Mouse (Mus musculus): ENCODE measurements around the gene Slc6a18. TPM values are rescaled to one million over a fixed set of nuclear protein-coding genes. Genes with fewer than 3 reads are reported as not detected.

Gene Slc6a18
- polyA plus RNA-seq, 1 experiment from 2014 or later = not detected

GRCm38 (mm10) chr13:73631837-73632236 lies 46.0 kb downstream of the Slc6a18 start:
- Histone ChIP-seq H3K4me2 (replicated peaks; ENCODE audit: low read depth) (no peak overlapping the region), H3K4me1 (replicated peaks; ENCODE audit: control insufficient read depth, insufficient read depth) (no peaks in the 10 kb centered on the region), H3K4me3 (ENCODE audit: low read depth, low read length) (no peak overlapping the region), H3K27ac (replicated peaks) (no peak overlapping the region), H3K27me3 (ENCODE audit: control insufficient read depth, insufficient read depth, low read length) (no peaks in the 10 kb centered on the region), H3K9ac (ENCODE audit: low read length) (no peak overlapping the region), H3K36me3 (ENCODE audit: control insufficient read depth, insufficient read depth, low read length) (no peaks in the 10 kb centered on the region), H3K9me3 (ENCODE audit: control insufficient read depth, low read length) (no peaks in the 10 kb centered on the region)
- no peak for DNase-seq (ENCODE audit: low spot score)
- ATAC-seq (ENCODE audit: low FRiP score, low TSS enrichment) = no peak
- TF ChIP-seq EP300 (optimal IDR thresholded peaks at IDR 0.05) (no peak), CTCF (IDR thresholded peaks at IDR 0.05; ENCODE audit: low read depth) (no peak; the same call in 1 of the 2 replicates)
- 93% methylated on average over 3 of the region's 3 CpGs for WGBS

- WGBS = 84% methylated on average over 11 of the region's 11 CpGs
- Histone ChIP-seq H3K4me2 (replicated peaks; ENCODE audit: low read depth) (no peak overlapping the region), H3K4me3 (ENCODE audit: low read depth, low read length) (no peak overlapping the region), H3K36me3 (ENCODE audit: control insufficient read depth, insufficient read depth, low read length) (no peaks in the 10 kb centered on the region), H3K27ac (replicated peaks) (no peak overlapping the region), H3K27me3 (ENCODE audit: control insufficient read depth, insufficient read depth, low read length) (no peaks in the 10 kb centered on the region), H3K4me1 (replicated peaks; ENCODE audit: control insufficient read depth, insufficient read depth) (no peaks in the 10 kb centered on the region), H3K9ac (ENCODE audit: low read length) (no peak overlapping the region), H3K9me3 (ENCODE audit: control insufficient read depth, low read length) (no peaks in the 10 kb centered on the region)
- ATAC-seq (ENCODE audit: low FRiP score, low TSS enrichment) (no peak), DNase-seq (ENCODE audit: low spot score) (no peak)
- TF ChIP-seq EP300 (optimal IDR thresholded peaks at IDR 0.05) (no peak), CTCF (IDR thresholded peaks at IDR 0.05; ENCODE audit: low read depth) (no peak)
These were observed 49.2 kb downstream of the Slc6a18 start for GRCm38 (mm10) chr13:73628586-73629113.

GRCm38 (mm10) chr13:73626745-73627549 lies 50.9 kb downstream of the Slc6a18 start, which contains the start of gene Tert:
Gene Tert (plus strand): TSS chr13:73626911.
- H3K9me3 ChIP-seq (ENCODE audit: control insufficient read depth, low read length) = no peaks in the 10 kb centered on the region
- no peak within 1 kb of the TSS for H3K27ac ChIP-seq (replicated peaks)
- no peaks in the 10 kb centered on the region for H3K4me1 ChIP-seq (replicated peaks; ENCODE audit: control insufficient read depth, insufficient read depth)
- TF ChIP-seq CTCF (IDR thresholded peaks at IDR 0.05; ENCODE audit: low read depth) (peak; percentile 62), EP300 (optimal IDR thresholded peaks at IDR 0.05) (no peak)
- H3K9ac ChIP-seq (ENCODE audit: low read length) = peak within 1 kb of the TSS; percentile 62
- DNase-seq (ENCODE audit: low spot score) = peak; percentile 68
- WGBS = 7% methylated on average over 47 of the region's 47 CpGs
- peak within 1 kb of the TSS; percentile 90 for H3K4me2 ChIP-seq (replicated peaks; ENCODE audit: low read depth)
- H3K27me3 ChIP-seq (ENCODE audit: control insufficient read depth, insufficient read depth, low read length) = no peaks in the 10 kb centered on the region
- no peaks in the 10 kb centered on the region for H3K36me3 ChIP-seq (ENCODE audit: control insufficient read depth, insufficient read depth, low read length)
- H3K4me3 ChIP-seq (ENCODE audit: low read depth, low read length) = peak within 1 kb of the TSS; percentile 53
- ATAC-seq (ENCODE audit: low FRiP score, low TSS enrichment) = peak; percentile 74

- Histone ChIP-seq H3K4me1 (replicated peaks; ENCODE audit: control insufficient read depth, insufficient read depth) (no peaks in the 10 kb centered on the region), H3K36me3 (ENCODE audit: control insufficient read depth, insufficient read depth, low read length) (peaks cover 3% of the 10 kb centered on the region; the same call in 1 of the 2 replicates), H3K27ac (replicated peaks) (no peak overlapping the region), H3K27me3 (ENCODE audit: control insufficient read depth, insufficient read depth, low read length) (no peaks in the 10 kb centered on the region), H3K4me3 (ENCODE audit: low read depth, low read length) (peak overlapping the region; percentile 53), H3K9ac (ENCODE audit: low read length) (no peak overlapping the region), H3K9me3 (ENCODE audit: control insufficient read depth, low read length) (no peaks in the 10 kb centered on the region), H3K4me2 (replicated peaks; ENCODE audit: low read depth) (peak overlapping the region; percentile 90)
- DNase-seq (ENCODE audit: low spot score) (no peak), ATAC-seq (ENCODE audit: low FRiP score, low TSS enrichment) (no peak; the same call in 1 of the 2 replicates)
- TF ChIP-seq EP300 (optimal IDR thresholded peaks at IDR 0.05) (no peak), CTCF (IDR thresholded peaks at IDR 0.05; ENCODE audit: low read depth) (no peak)
- WGBS = 40% methylated on average over 6 of the region's 6 CpGs
These were observed 51.4 kb downstream of the Slc6a18 start for GRCm38 (mm10) chr13:73626410-73626744.

- WGBS = 70% methylated on average over 6 of the region's 6 CpGs
- TF ChIP-seq EP300 (optimal IDR thresholded peaks at IDR 0.05) (no peak), CTCF (IDR thresholded peaks at IDR 0.05; ENCODE audit: low read depth) (peak; percentile 49)
- Histone ChIP-seq H3K27ac (replicated peaks) (no peak overlapping the region), H3K4me2 (replicated peaks; ENCODE audit: low read depth) (no peak overlapping the region), H3K4me1 (replicated peaks; ENCODE audit: control insufficient read depth, insufficient read depth) (no peaks in the 10 kb centered on the region), H3K9me3 (ENCODE audit: control insufficient read depth, low read length) (no peaks in the 10 kb centered on the region), H3K4me3 (ENCODE audit: low read depth, low read length) (no peak overlapping the region), H3K9ac (ENCODE audit: low read length) (no peak overlapping the region), H3K27me3 (ENCODE audit: control insufficient read depth, insufficient read depth, low read length) (no peaks in the 10 kb centered on the region), H3K36me3 (ENCODE audit: control insufficient read depth, insufficient read depth, low read length) (peaks cover 33% of the 10 kb centered on the region)
- ATAC-seq (ENCODE audit: low FRiP score, low TSS enrichment) (no peak), DNase-seq (ENCODE audit: low spot score) (no peak)
These were observed 57.2 kb downstream of the Slc6a18 start for GRCm38 (mm10) chr13:73620637-73621036.

GRCm38 (mm10) chr13:73618406-73618805 lies 59.4 kb downstream of the Slc6a18 start:
- ATAC-seq (ENCODE audit: low FRiP score, low TSS enrichment) (no peak), DNase-seq (ENCODE audit: low spot score) (no peak)
- H3K9me3 ChIP-seq (ENCODE audit: control insufficient read depth, low read length) = no peaks in the 10 kb centered on the region
- H3K4me1 ChIP-seq (replicated peaks; ENCODE audit: control insufficient read depth, insufficient read depth) = no peaks in the 10 kb centered on the region
- no peak overlapping the region for H3K9ac ChIP-seq (ENCODE audit: low read length)
- no peak overlapping the region for H3K27ac ChIP-seq (replicated peaks)
- TF ChIP-seq EP300 (optimal IDR thresholded peaks at IDR 0.05) = no peak
- no peak for TF ChIP-seq CTCF (IDR thresholded peaks at IDR 0.05; ENCODE audit: low read depth)
- no peaks in the 10 kb centered on the region for H3K27me3 ChIP-seq (ENCODE audit: control insufficient read depth, insufficient read depth, low read length)
- H3K36me3 ChIP-seq (ENCODE audit: control insufficient read depth, insufficient read depth, low read length) = peaks cover 43% of the 10 kb centered on the region
- no peak overlapping the region for H3K4me3 ChIP-seq (ENCODE audit: low read depth, low read length)
- no peak overlapping the region for H3K4me2 ChIP-seq (replicated peaks; ENCODE audit: low read depth)
- 91% methylated on average over 5 of the region's 5 CpGs for WGBS

Other genes with a start within 250 kb of the Slc6a18 start
- 8.5 and 8.6 TPM in 2 replicates for gene Lpcat1, start 210.8 kb downstream of the Slc6a18 start, polyA plus RNA-seq (2015; fragmentation: Nextera tagmentation; extraction: Ambion mirVana)
- 0.05 TPM in 1 of 2 replicates, not detected in the other for gene Slc6a3, start 141.3 kb downstream of the Slc6a18 start, polyA plus RNA-seq (2015; fragmentation: Nextera tagmentation; extraction: Ambion mirVana)
- gene Clptm1l, start 74.0 kb downstream of the Slc6a18 start, polyA plus RNA-seq (2015; fragmentation: Nextera tagmentation; extraction: Ambion mirVana) = 99.6 and 108 TPM in 2 replicates
- gene Tert, start 51.1 kb downstream of the Slc6a18 start, polyA plus RNA-seq (2015; fragmentation: Nextera tagmentation; extraction: Ambion mirVana) = 0.33 and 0.52 TPM in 2 replicates
- 8.8 and 9.2 TPM in 2 replicates for gene Slc6a19, start 26.8 kb upstream of the Slc6a18 start, polyA plus RNA-seq (2015; fragmentation: Nextera tagmentation; extraction: Ambion mirVana)
- 17.9 and 19.0 TPM in 2 replicates for gene Slc12a7, start 55.1 kb upstream of the Slc6a18 start, polyA plus RNA-seq (2015; fragmentation: Nextera tagmentation; extraction: Ambion mirVana)
- 4.5 and 4.7 TPM in 2 replicates for gene Nkd2, start 169.6 kb upstream of the Slc6a18 start, polyA plus RNA-seq (2015; fragmentation: Nextera tagmentation; extraction: Ambion mirVana)